Mouse (Mus musculus): ENCODE measurements around the gene Bach2. TPM values are rescaled to one million over a fixed set of nuclear protein-coding genes. Genes with fewer than 3 reads are reported as not detected.

The Bach2 gene
- polyA plus RNA-seq, 1 experiment = 57.6 TPM

DNA sequence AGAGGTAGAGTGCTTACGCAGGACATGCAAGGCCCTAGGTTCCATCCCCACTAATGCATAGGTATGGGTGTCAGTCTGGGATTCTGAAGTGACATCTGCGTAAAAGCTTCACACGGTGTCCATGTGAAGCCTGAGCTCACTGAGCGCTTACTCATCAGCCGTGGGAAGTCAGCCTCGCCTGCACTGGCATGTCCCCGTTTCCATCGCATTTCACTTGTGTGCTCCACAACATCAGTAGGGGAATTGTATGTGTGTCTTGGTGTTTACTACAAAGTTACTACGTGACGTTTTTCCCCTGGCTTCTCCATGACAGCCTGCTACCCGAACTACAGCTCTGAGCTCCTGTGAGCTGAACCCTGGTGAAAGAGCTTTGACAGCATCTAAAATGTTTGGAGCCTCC is 191.5 kb downstream of the Bach2 start:
- H3K4me3 ChIP-seq (replicated peaks; ENCODE audit: control insufficient read depth, low read depth, low read length) = no peak overlapping the region
- TF ChIP-seq CTCF (IDR thresholded peaks at IDR 0.05; ENCODE audit: control insufficient read depth, insufficient read depth, low read length) = no peak
- no peak for TF ChIP-seq POLR2A (IDR thresholded peaks at IDR 0.05; ENCODE audit: borderline replicate concordance, control insufficient read depth, low read depth, low read length)
- 85% methylated on average over 11 of the region's 11 CpGs for WGBS
- H3K4me1 ChIP-seq (ENCODE audit: control insufficient read depth, insufficient read depth, low read length) = no peaks in the 10 kb centered on the region
- no peak overlapping the region for H3K27ac ChIP-seq (ENCODE audit: control insufficient read depth, insufficient read depth, low read depth, low read length, poor library complexity)

DNA sequence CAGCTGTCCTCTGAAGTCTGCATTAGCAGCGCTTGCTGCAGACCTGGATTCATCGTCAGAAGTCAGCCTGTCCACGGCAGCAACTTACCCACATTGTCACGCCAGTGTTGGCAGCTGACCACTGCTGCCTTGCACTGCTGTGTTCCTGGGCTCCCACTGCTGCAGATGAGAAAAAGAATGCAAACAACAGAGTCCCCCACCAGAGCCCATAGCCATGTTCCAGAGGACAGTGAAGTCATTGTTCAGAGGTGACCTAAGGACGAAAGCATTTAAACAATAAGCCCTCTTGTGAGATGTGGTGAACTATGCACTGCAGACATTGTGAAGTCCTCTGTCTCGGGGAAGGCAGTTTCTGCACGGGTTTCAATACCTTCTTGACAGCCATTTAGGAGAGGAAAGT is 192.4 kb downstream of the Bach2 start:
- no peak overlapping the region for H3K4me3 ChIP-seq (replicated peaks; ENCODE audit: control insufficient read depth, low read depth, low read length)
- WGBS = 85% methylated on average over 7 of the region's 7 CpGs
- no peak for TF ChIP-seq CTCF (IDR thresholded peaks at IDR 0.05; ENCODE audit: control insufficient read depth, insufficient read depth, low read length)
- no peak for TF ChIP-seq POLR2A (IDR thresholded peaks at IDR 0.05; ENCODE audit: borderline replicate concordance, control insufficient read depth, low read depth, low read length)
- H3K4me1 ChIP-seq (ENCODE audit: control insufficient read depth, insufficient read depth, low read length) = no peaks in the 10 kb centered on the region
- H3K27ac ChIP-seq (ENCODE audit: control insufficient read depth, insufficient read depth, low read depth, low read length, poor library complexity) = no peak overlapping the region

DNA sequence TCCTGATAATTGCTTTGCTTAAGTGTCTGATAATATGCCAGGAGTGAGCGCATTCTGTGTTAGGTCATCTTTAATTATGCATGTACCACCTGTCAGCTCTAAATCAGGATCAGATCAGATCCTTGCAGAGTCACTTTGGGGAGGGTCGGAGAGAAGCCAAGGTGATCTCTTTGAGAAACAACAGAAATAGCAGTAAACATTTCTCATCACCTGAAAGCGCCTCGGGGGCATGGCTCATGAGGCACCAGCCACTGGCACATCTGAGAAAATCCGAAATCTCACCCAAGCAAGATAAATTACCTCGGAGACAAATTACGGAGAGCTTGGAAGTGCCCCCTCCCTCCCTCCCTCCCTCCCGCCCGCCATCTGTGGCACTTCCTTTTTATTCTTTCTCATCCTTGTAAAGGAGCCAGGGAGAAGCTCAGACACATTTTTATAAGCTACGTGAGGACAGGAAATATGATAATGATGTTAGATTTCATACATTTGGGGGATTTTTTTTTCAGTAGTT is 193.7 kb downstream of the Bach2 start:
- TF ChIP-seq POLR2A (IDR thresholded peaks at IDR 0.05; ENCODE audit: borderline replicate concordance, control insufficient read depth, low read depth, low read length) = no peak
- TF ChIP-seq CTCF (IDR thresholded peaks at IDR 0.05; ENCODE audit: control insufficient read depth, insufficient read depth, low read length) = no peak

DNA sequence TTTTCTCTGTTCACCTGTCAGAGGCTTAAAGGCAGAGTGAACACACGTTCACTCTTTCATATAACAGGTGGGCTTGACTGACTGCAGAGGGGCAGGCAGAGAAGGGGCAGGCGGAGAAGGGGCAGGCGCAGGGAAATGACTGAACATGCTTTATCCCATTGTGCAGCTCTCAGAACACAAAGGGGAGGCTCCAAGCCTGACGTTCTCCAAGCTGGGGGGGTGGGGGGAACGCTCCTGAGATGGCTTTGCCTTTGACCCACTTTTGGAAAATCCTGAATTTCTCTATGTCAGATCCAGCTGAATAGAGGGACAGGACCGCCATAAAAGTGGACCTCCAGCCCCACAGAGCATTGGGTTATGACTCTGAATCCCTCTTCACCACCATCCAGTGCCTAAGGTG is 194.3 kb downstream of the Bach2 start:
- Histone ChIP-seq H3K27ac (ENCODE audit: control insufficient read depth, insufficient read depth, low read depth, low read length, poor library complexity) (no peak overlapping the region), H3K4me3 (replicated peaks; ENCODE audit: control insufficient read depth, low read depth, low read length) (no peak overlapping the region), H3K4me1 (ENCODE audit: control insufficient read depth, insufficient read depth, low read length) (no peaks in the 10 kb centered on the region)
- TF ChIP-seq POLR2A (IDR thresholded peaks at IDR 0.05; ENCODE audit: borderline replicate concordance, control insufficient read depth, low read depth, low read length) (no peak), CTCF (IDR thresholded peaks at IDR 0.05; ENCODE audit: control insufficient read depth, insufficient read depth, low read length) (no peak)
- 87% methylated on average over 6 of the region's 6 CpGs for WGBS

More for the DNA sequence above, 193.7 kb downstream of the Bach2 start:
- no peak overlapping the region for H3K27ac ChIP-seq (ENCODE audit: control insufficient read depth, insufficient read depth, low read depth, low read length, poor library complexity)
- no peaks in the 10 kb centered on the region for H3K4me1 ChIP-seq (ENCODE audit: control insufficient read depth, insufficient read depth, low read length)
- 46% methylated on average over 10 of the region's 10 CpGs for WGBS
- no peak overlapping the region for H3K4me3 ChIP-seq (replicated peaks; ENCODE audit: control insufficient read depth, low read depth, low read length)

DNA sequence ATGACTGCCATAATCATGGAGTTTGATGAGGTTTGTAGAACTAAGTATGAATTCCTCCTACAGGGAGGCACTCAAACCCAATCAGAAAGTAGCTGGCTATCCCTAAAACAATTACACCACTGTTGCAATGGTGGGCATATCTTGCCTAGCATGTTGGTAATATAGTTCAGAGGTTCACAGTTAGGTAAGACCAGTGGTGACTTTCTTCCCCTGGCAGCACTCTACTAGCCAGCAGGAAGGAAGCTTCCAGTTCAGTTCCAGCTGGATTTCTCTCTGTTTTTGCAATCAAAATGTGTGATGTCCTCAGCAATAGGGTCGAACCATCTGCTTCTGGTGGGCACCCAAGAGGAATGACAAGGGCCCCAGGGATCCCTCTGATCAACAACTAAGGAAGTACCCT is 196.0 kb downstream of the Bach2 start:
- Histone ChIP-seq H3K4me3 (replicated peaks; ENCODE audit: control insufficient read depth, low read depth, low read length) (no peak overlapping the region), H3K4me1 (ENCODE audit: control insufficient read depth, insufficient read depth, low read length) (no peaks in the 10 kb centered on the region), H3K27ac (ENCODE audit: control insufficient read depth, insufficient read depth, low read depth, low read length, poor library complexity) (no peak overlapping the region)
- WGBS = 10% methylated on average over 1 of the region's 1 CpGs
- TF ChIP-seq CTCF (IDR thresholded peaks at IDR 0.05; ENCODE audit: control insufficient read depth, insufficient read depth, low read length) = no peak
- no peak for TF ChIP-seq POLR2A (IDR thresholded peaks at IDR 0.05; ENCODE audit: borderline replicate concordance, control insufficient read depth, low read depth, low read length)

DNA sequence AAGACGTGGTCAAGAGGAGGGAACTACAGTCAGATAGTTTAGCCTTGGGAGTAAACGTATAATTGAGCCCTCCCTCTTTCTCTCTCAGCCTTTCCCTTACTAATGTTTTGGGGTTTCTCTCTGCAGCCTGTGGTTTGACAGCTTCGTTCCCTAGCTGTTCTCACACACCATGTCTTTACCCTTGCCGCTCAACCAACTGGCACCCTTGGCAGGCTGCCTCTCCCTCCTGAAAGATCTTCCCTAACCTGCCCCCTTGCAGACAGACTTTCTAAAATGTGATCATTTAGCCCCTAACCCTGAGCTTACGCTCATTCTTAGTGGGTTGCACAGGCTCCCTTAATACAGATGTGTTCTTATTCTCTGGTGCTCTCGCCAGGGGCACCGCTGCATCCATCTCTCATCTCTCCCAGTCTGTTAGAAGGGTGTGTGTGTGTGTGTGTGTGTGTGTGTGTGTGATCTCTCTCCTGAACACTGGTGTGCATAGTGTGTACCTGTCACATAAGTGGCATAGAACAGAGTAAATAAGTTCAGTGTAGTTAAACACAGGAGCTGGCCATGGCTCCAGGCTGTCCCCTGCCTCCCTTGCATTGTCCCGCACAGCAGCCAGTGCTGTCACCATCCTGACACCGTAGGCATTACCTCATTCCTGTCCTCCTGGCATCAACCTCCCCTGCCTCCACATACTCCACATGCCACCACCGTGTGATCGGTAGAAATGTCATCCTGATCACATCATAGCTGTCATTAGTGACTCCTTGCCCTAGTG is 201.6 kb downstream of the Bach2 start:
- no peak for TF ChIP-seq POLR2A (IDR thresholded peaks at IDR 0.05; ENCODE audit: borderline replicate concordance, control insufficient read depth, low read depth, low read length)
- no peak for TF ChIP-seq CTCF (IDR thresholded peaks at IDR 0.05; ENCODE audit: control insufficient read depth, insufficient read depth, low read length)
- Histone ChIP-seq H3K4me1 (ENCODE audit: control insufficient read depth, insufficient read depth, low read length) (no peaks in the 10 kb centered on the region), H3K4me3 (replicated peaks; ENCODE audit: control insufficient read depth, low read depth, low read length) (no peak overlapping the region), H3K27ac (ENCODE audit: control insufficient read depth, insufficient read depth, low read depth, low read length, poor library complexity) (no peak overlapping the region)
- WGBS = 66% methylated on average over 11 of the region's 11 CpGs

DNA sequence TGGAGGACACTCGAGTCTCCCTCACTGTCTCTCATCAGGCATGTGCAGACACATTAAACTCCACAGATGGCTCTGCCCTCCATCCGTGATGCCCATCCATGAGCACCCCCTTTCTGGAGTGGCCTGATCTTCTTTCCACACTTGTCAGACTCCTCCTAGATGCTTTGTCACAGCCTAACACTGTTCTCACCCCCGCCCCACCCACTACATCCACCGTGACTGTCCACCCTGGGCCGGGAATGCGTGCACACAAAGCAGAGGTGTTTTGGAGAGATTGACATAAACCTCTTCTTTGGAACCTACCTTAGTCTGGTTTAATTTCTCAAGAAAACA is 202.1 kb downstream of the Bach2 start:
- H3K27ac ChIP-seq (ENCODE audit: control insufficient read depth, insufficient read depth, low read depth, low read length, poor library complexity) = no peak overlapping the region
- no peak overlapping the region for H3K4me3 ChIP-seq (replicated peaks; ENCODE audit: control insufficient read depth, low read depth, low read length)
- no peaks in the 10 kb centered on the region for H3K4me1 ChIP-seq (ENCODE audit: control insufficient read depth, insufficient read depth, low read length)
- WGBS = 84% methylated on average over 6 of the region's 6 CpGs
- TF ChIP-seq POLR2A (IDR thresholded peaks at IDR 0.05; ENCODE audit: borderline replicate concordance, control insufficient read depth, low read depth, low read length) (no peak), CTCF (IDR thresholded peaks at IDR 0.05; ENCODE audit: control insufficient read depth, insufficient read depth, low read length) (no peak)

DNA sequence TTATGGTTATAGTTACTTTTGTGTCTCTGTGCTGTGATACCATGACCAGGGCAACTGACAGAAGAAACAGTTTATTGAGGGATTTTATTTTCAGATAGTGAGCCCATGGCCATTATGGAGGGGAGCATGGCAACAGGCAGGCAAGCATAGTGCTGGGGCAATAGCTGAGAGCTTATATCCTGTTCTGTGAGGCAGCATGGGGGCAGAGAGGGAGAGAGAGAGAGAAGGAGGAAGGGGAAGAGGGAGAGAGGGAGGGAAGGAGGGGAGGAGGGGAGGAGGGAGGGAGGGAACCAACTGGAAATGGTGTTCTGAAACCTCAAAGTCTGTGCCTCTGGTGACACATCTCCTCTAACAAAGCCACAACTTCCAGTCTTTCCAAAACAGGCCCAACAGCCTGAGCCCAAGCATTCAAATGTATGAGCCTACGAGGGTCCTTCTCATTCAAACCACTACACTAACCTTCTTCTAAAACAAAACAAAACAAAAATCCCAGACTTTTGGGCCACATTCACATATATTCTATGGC is 206.1 kb downstream of the Bach2 start:
- Histone ChIP-seq H3K27ac (ENCODE audit: control insufficient read depth, insufficient read depth, low read depth, low read length, poor library complexity) (no peak overlapping the region), H3K4me1 (ENCODE audit: control insufficient read depth, insufficient read depth, low read length) (no peaks in the 10 kb centered on the region), H3K4me3 (replicated peaks; ENCODE audit: control insufficient read depth, low read depth, low read length) (no peak overlapping the region)
- WGBS = 22% methylated on average over 1 of the region's 1 CpGs
- no peak for TF ChIP-seq POLR2A (IDR thresholded peaks at IDR 0.05; ENCODE audit: borderline replicate concordance, control insufficient read depth, low read depth, low read length)
- TF ChIP-seq CTCF (IDR thresholded peaks at IDR 0.05; ENCODE audit: control insufficient read depth, insufficient read depth, low read length) = no peak
